In genomic region chr1:81593280-81594182, GRCm38 (mm10) we compare ENCODE assay signal across 8 mouse cellular contexts.
DNase-seq lines count a peak whose midpoint lies in the region; ATAC-seq and TF ChIP-seq lines count a peak whose summit lies in the region.

No protein-coding gene starts in this region.

- no peaks in the 10 kb centered on the region for H3K36me3 ChIP-seq in hindbrain, postnatal 0 days (ENCODE audit: insufficient read depth, low read length)
- no peaks in the 10 kb centered on the region for H3K36me3 ChIP-seq in midbrain, embryonic 13.5 days
- no peaks in the 10 kb centered on the region for H3K36me3 ChIP-seq in thymus, adult 2 months (ENCODE audit: control insufficient read depth, insufficient read depth, low read length)

- peak; percentile 38 for DNase-seq in adrenal gland, postnatal 14 days
- DNase-seq in cerebellum, postnatal 4 days (ENCODE audit: low spot score in 2 of 2) = peak; percentile 33 to 66
- peak; percentile 43 for DNase-seq in gastrocnemius, adult 2 months
- DNase-seq in hindbrain, postnatal 0 days (ENCODE audit: low spot score) = peak; percentile 87
- DNase-seq in left cerebral cortex, postnatal 25 days (ENCODE audit: low spot score in 2 of 2) = peak; percentile 59 to 69
- DNase-seq in telencephalon, adult 2 months (ENCODE audit: low read depth, low spot score) = peak; percentile 55
- no peak for DNase-seq in thymus, adult 2 months

- H3K27ac ChIP-seq in gastrocnemius, adult 2 months = peak overlapping the region; percentile 63
- peak overlapping the region; percentile 90 for H3K27ac ChIP-seq in hindbrain, postnatal 0 days
- peak overlapping the region; percentile 98 for H3K27ac ChIP-seq in midbrain, embryonic 13.5 days
- no peak overlapping the region for H3K27ac ChIP-seq in thymus, adult 2 months (ENCODE audit: control insufficient read depth, insufficient read depth, low read length)

- H3K4me2 ChIP-seq in hindbrain, postnatal 0 days (ENCODE audit: low read depth, low read length) = peak overlapping the region; percentile 69
- peak overlapping the region; percentile 65 for H3K4me2 ChIP-seq in midbrain, embryonic 13.5 days (replicated peaks)

- H3K4me3 ChIP-seq in gastrocnemius, adult 2 months = peak overlapping the region; percentile 62
- peak overlapping the region; percentile 41 for H3K4me3 ChIP-seq in hindbrain, postnatal 0 days (ENCODE audit: low read length)
- peak overlapping the region; percentile 44 for H3K4me3 ChIP-seq in midbrain, embryonic 13.5 days (replicated peaks)
- no peak overlapping the region for H3K4me3 ChIP-seq in thymus, adult 2 months (ENCODE audit: control insufficient read depth, insufficient read depth, low read length)

- H3K9ac ChIP-seq in hindbrain, postnatal 0 days (replicated peaks; ENCODE audit: low read length) = peak overlapping the region; percentile 48
- peak overlapping the region; percentile 67 for H3K9ac ChIP-seq in midbrain, embryonic 13.5 days (replicated peaks)

- TF ChIP-seq POLR2A in thymus, adult 2 months (IDR thresholded peaks at IDR 0.05; ENCODE audit: control insufficient read depth, extremely low read depth, insufficient read depth, low read length, poor library complexity) = no peak

- WGBS in hindbrain, postnatal 0 days = 4% methylated on average over 19 of the region's 19 CpGs
- under 1% methylated on average over 19 of the region's 19 CpGs for WGBS in midbrain, embryonic 13.5 days
- 13% methylated on average over 19 of the region's 19 CpGs for WGBS in thymus, adult 2 months

- no peaks in the 10 kb centered on the region for H3K27me3 ChIP-seq in hindbrain, postnatal 0 days (ENCODE audit: insufficient read depth, low read length)
- no peaks in the 10 kb centered on the region for H3K27me3 ChIP-seq in midbrain, embryonic 13.5 days
- no peaks in the 10 kb centered on the region for H3K27me3 ChIP-seq in thymus, adult 2 months (ENCODE audit: control insufficient read depth, insufficient read depth, low read length)

- H3K9me3 ChIP-seq in hindbrain, postnatal 0 days (ENCODE audit: low read length) = no peaks in the 10 kb centered on the region
- no peaks in the 10 kb centered on the region for H3K9me3 ChIP-seq in midbrain, embryonic 13.5 days

- intact Hi-C loops in gastrocnemius, adult 2 months (cut with DNase I) = loop anchor here (5.0 kb wide), 1 partner anchor 699 kb away; the partner anchor contains the start of gene Irs1
- intact Hi-C loops in left cerebral cortex, postnatal 25 days (cut with DNase I) = loop anchor here (10.0 kb wide), 1 partner anchor 701 kb away; the partner anchor contains the start of gene Irs1

- H3K4me1 ChIP-seq in hindbrain, postnatal 0 days (ENCODE audit: insufficient read depth, low read length) = 0 out of 2 replicates have a peak, but pooled peaks cover 9% of the 10 kb centered on the region
- H3K4me1 ChIP-seq in midbrain, embryonic 13.5 days (replicated peaks) = peaks cover 17% of the 10 kb centered on the region
- H3K4me1 ChIP-seq in thymus, adult 2 months (replicated peaks; ENCODE audit: control insufficient read depth, insufficient read depth, low read length) = no peaks in the 10 kb centered on the region

- TF ChIP-seq CTCF in gastrocnemius, adult 2 months (IDR thresholded peaks at IDR 0.05) = no peak
- peak; percentile 19; the same call in 1 of the 2 replicates for TF ChIP-seq CTCF in hindbrain, postnatal 0 days (IDR thresholded peaks at IDR 0.05; ENCODE audit: low read depth)
- TF ChIP-seq CTCF in thymus, adult 2 months (IDR thresholded peaks at IDR 0.05; ENCODE audit: borderline replicate concordance, control insufficient read depth, extremely low read depth, insufficient read depth, low read length, poor library complexity) = no peak

- ATAC-seq in hindbrain, postnatal 0 days = peak; percentile 99
- ATAC-seq in midbrain, embryonic 13.5 days = peak; percentile 99
